Mouse (Mus musculus) liver, adult 2 months (tissue): ENCODE measurements around the gene Gm10197.

ENCODE experiments used
- CTCF ChIP-seq: fragments of 200-500 bp; IDR thresholded peaks from 2 replicates; pipeline ENCODE4 v1.5.1; 2011; ENCODE audit warnings: low read depth, low read length, control low read depth
- POLR2A ChIP-seq: fragments of 200-500 bp; IDR thresholded peaks from 2 replicates; pipeline ENCODE4 v1.6.1; 2011; ENCODE audit warnings: low read length, control low read depth; ENCODE audit not compliant: insufficient read depth; ENCODE audit errors: extremely low read depth

GRCm38 (mm10) chr19:53364963-53365362 lies 6.6 kb downstream of the Gm10197 start:
- TF ChIP-seq CTCF = no peak
- no peak for TF ChIP-seq POLR2A
